Mouse (Mus musculus): ENCODE measurements around the gene Gsn.

The Gsn gene

GRCm38 (mm10) chr2:35282214-35282613 lies 26.0 kb downstream of the Gsn start:
- peak; percentile 28 to 55 for DNase-seq

- DNase-seq = no peak
These were observed 27.8 kb downstream of the Gsn start for GRCm38 (mm10) chr2:35283997-35284396.

- no peak for DNase-seq
These were observed 29.0 kb downstream of the Gsn start for GRCm38 (mm10) chr2:35285209-35285608.

DNA sequence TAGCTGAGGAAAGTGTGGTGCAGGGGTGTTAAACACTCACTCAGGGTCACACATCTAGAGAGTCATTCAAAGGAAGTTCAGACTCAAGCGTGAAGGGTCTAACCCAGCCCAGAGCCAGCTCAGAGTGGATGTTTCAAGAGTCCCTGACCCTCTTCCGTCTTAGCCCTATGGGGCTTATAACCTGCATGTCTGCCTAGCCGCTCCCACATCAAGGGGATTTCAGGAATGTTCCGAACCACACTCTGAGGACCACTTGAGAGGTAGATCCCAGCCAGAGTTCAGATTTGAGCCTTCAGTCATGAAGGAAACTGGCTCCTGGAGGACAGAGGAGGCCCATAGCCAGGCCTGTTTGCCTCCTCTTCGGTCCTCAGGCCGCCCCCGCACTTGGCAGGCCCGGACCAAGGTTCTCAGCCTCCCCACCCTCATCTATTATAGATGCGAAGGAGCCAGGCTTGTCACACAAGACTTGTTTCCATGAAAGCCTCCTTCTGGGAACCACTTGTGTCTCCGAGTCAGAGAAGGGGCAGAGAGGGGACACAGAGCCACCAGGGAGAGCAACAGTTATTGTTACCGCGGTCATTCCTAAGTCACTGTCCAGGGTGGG lies 30.9 kb downstream of the Gsn start:
- no peak for DNase-seq

DNA sequence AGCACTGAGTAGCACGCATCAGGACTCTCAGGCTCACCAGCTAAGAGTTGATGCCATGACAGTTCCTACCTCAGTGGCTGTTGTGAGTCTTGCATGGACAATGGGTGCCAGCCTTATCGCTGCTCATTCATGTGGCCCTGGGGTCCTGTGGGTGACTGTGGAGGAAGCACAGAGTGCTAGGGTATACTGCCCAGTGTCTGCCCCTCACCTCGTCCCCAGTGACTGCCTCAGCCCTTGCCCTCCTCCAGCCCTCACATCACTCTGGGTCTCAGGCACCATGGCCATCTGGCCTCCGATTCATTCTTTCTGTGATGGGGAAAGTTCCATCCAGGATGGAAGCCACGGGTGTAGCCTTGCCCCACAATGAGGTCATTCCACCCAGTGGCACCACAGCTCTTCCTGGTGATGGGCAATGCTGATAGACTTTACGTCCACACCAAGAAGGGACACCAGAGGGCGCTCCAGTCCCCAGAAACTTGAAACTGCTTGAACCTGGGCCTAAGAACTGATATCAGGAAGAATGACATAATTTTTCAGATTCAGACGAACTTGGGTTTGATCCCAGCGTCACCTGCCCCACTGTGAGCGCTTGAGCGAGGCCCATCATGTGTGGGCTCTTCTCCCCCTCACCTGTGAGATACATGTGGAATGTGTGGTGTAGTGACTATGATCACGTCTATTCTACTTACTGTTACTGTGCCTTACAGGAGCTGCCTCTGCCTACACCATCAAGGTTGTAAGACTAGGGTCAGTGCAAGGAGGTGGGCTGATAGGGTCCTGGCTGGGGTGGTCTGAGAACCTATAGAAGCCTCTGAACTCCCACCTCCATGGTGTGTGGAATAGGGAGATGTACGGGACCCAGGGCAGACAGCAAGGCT lies 32.8 kb downstream of the Gsn start:
- DNase-seq = peak; percentile 67 to 89

DNA sequence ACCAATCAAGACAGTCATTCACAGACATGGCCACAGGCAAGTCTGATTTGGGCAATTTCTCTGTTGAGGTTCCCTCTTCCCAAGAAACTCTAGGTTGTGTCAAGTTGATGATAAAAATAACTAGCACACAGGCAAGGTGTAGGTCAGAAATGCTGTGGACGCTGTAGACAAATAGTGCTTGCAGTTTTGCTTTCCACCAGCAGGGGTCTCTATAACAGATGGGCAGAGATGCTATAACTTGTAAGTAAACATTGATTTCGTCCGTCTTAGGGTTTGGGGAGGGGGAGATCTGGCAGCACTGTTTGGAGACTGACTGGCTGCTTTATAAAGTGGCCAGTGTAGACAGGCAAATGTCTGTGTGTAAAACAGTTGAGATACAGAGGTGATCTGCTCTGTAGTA lies 35.7 kb downstream of the Gsn start:
- peak; percentile 33 to 81 for DNase-seq

DNA sequence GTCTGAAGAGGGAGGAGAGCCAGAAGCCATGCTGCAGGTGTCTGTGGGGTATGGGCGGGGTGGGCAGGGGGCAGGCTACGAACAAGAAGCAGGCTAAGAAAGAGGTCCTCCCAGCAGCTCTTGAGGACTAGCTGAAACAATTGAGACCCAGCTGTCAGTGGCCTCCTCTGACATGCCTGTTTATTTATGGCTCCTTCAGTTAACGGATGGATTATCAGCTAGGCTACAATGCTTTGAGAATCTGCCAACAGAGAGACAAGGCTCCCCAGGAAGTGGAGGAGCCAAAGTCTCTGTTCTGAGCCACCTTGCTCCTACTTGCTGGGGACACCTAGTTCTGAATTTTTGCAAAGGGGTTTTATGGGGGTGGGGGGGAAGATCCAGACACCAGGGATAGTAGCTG lies 36.5 kb downstream of the Gsn start:
- DNase-seq = no peak

DNA sequence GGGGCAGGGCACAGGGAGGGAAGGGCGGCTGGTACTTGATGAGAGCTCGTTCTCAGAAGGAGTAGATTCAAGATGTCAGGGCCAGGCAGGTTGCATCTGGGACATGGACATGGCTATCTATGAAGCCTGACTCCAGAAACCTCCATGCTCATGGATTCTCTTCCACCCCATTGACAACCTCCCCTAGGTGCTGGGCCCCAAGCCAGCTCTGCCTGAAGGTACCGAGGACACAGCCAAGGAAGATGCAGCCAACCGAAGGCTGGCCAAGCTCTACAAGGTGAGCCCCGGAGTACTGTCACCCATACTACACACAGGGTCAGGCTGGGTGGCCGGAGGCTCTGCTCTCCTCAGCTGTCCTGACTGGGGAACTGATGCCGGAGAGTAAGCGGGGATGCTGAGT lies 37.1 kb downstream of the Gsn start:
- DNase-seq = no peak

- peak; percentile 75 to 82 for DNase-seq
These were observed 41.6 kb downstream of the Gsn start for GRCm38 (mm10) chr2:35297703-35298332.

DNA sequence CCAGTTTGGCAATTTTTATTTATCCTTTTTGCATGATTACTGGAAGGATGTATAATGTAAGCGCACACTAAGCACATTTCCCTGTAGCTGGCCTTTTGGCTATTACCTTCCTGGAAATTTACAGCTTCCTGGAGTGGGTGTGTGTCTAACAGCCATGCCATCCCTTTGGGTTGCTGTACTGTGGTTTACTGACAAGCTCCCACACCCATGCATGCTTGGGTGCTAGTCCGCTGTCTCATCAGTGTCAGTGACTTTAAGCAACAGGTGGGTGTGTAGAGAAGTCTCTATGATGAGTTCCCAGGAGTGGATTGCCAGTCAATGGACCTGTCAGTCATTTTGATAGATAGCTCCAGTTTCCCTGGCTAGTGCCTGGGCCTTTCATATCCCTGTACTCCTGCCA lies 43.3 kb downstream of the Gsn start:
- DNase-seq = no peak

DNA sequence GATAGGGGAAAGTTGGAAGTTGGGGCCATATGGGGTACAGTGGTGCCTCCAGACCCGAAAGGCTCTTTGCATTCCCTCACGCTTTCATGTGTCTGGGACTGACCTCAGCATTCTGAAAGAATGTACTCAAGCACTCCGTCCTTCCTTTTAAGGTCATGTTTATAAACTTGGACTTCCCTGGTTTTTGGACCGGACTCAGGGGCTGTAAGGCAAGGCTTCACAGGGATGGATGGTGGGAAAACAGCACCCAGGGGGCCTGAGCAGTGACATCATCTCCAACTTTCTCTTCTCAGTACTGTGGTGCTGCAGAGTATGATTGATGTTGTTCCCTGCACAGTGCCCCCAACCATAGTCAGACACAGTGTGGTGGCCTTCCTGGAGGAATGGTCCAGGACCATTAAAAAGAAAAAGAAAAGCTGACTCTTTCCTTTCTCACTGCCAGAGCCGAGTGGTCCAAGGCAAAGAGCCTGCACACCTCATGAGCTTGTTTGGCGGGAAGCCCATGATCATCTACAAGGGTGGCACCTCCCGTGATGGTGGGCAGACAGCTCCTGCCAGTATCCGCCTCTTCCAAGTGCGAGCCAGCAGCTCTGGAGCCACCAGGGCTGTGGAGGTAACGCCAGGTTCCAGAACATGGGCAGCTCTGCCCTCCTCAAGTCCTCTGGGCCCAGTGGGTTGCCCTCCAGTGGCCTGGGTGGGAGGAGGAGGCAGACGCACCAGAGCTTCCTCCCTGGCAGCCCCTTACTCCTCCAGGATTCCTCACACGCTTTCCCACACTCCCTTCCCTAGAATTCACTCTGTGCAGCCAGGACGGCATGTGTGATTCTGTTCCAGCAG lies 46.1 kb downstream of the Gsn start:
- DNase-seq = no peak

GRCm38 (mm10) chr2:35308166-35308565 lies 52.0 kb downstream of the Gsn start:
- DNase-seq = no peak

DNA sequence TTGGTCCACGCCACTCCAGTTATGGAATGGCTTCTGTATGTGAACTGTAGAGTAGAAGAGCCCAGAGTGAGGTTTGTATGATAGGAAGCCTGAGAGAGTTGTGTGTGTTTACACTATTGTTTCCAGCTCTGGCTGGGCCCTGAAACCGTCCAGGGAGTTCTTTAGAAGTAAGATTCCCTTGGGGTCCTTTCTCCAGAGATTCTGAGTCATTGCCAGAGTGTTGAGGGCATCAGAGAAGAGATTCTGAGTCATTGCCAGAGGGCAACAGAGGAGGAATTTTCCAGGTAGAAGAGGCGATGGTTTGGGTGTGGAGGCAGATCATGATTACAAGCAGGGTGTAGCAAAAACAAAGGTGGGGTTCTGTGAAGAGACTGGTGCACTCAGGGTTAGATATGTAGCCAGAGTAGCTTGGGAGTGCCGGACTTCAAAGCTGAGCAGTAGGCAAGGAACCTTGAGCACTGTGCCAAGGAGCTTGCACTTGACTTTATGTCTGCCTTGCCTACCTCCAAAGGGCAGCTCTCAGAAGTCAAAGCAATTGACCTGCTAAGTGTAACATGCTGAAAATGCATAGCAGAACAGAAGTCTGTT lies 53.8 kb downstream of the Gsn start:
- DNase-seq = no peak

DNA sequence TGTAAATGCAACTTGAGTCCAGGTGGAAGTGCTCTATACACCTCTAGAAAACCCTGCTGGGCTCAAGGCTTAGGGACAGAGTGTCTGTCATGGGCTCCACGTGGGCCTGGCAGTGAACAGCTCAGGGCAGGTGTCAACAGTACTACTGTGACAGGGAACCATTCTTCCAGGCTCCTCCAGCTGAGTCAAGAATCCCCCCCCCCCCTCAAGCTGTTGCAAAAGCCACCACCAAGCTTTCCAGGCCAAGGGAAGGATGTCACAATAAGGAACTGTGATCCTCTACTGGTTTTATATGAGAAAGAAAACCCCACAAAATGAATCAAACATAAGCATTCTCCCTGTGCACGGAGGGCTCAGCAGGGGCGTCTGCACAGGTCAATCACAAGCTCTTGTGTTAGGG lies 58.1 kb downstream of the Gsn start:
- DNase-seq = no peak

- no peak for DNase-seq
These were observed 61.4 kb downstream of the Gsn start for GRCm38 (mm10) chr2:35317604-35318003.

- DNase-seq = no peak
These were observed 62.2 kb downstream of the Gsn start for GRCm38 (mm10) chr2:35318405-35318804.

DNA sequence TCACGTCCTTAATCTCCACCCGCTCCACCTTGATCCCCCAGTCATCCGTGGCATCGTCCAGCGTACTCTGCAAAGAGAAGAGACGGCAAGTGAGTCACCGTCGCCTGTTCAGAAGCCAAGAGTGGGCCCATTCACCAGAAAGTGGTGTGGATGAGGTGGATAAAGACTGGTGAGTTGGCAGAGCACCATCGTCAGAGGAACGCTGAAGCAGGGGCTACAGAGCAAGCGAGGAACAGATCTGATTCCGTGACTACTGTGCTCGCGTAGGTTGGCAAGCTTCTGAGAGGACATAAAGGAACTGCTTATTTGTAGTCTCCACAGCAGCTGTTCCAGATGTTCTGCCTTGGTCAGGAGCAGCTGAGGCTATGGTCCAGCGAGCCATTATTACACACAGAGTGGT lies 64.2 kb downstream of the Gsn start:
- DNase-seq = no peak

- DNase-seq = peak; percentile 10 to 15
These were observed 66.4 kb downstream of the Gsn start for GRCm38 (mm10) chr2:35322404-35323164.

GRCm38 (mm10) chr2:35325930-35326329 lies 69.8 kb downstream of the Gsn start:
- DNase-seq = no peak

DNA sequence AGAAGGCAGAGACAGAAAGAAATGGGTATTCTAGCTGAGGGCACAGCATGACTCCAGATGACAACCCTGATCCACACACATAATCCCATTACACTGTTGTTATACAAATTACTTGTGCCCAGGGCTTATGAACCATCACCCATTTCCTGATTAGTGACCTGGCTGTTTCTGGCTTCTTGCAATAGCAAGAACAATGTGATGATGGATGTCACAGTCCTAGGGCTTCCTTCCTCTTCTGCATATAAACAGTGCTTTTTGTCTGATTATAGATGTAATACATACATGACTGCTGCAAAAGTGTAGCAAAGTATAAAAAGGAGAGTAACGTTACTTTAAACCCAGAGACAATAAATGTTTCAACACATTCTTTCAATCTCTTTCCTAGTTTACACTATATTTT lies 70.8 kb downstream of the Gsn start:
- peak in 1 of 2 experiments; percentile 23 for DNase-seq

- DNase-seq = no peak
These were observed 71.4 kb downstream of the Gsn start for GRCm38 (mm10) chr2:35327583-35327982.
